Mouse (Mus musculus) limb, embryonic 11.5 days (tissue): ENCODE measurements around the gene Pknox2. TPM values are rescaled to one million over a fixed set of nuclear protein-coding genes. Genes with fewer than 3 reads are reported as not detected.

ENCODE experiments used
- ATAC-seq: fragments of 200-750 bp; cut with Nextera tagmentation; 2 replicates; pipeline ENCODE4 v1.8.0; 2017; ENCODE audit warnings: low read depth; ENCODE audit not compliant: insufficient number of reproducible peaks, low FRiP score, low TSS enrichment
- DNase-seq: peaks from one replicate; pipeline ENCODE4 v3.0.0-alpha.2; 2015; ENCODE audit warnings: low spot score
- H3K27ac ChIP-seq: fragments of 300-500 bp; sonication (generic); replicated peaks from 2 replicates; pipeline ENCODE4 v1.5.1; 2014; ENCODE audit warnings: low read depth, mild to moderate bottlenecking, low read length
- H3K27me3 ChIP-seq: fragments of 300-500 bp; sonication (generic); 2 replicates; pipeline ENCODE4 v1.6.1; 2014; ENCODE audit warnings: mild to moderate bottlenecking, low read length, mixed read lengths; ENCODE audit not compliant: control insufficient read depth, insufficient read depth
- H3K36me3 ChIP-seq: fragments of 300-500 bp; sonication (generic); 2 replicates; pipeline ENCODE4 v1.6.1; 2014; ENCODE audit warnings: mild to moderate bottlenecking, low read length, moderate library complexity, mixed read lengths; ENCODE audit not compliant: control insufficient read depth, insufficient read depth
- H3K4me1 ChIP-seq: fragments of 300-500 bp; sonication (generic); 2 replicates; pipeline ENCODE4 v1.6.1; 2014; ENCODE audit warnings: low read length, mixed read lengths; ENCODE audit not compliant: control insufficient read depth, insufficient read depth
- H3K4me2 ChIP-seq: fragments of 300-500 bp; sonication (generic); 2 replicates; pipeline ENCODE4 v1.6.1; 2014; ENCODE audit warnings: low read depth, mild to moderate bottlenecking, moderate library complexity; ENCODE audit not compliant: severe bottlenecking
- H3K4me3 ChIP-seq: fragments of 300-500 bp; sonication (generic); 2 replicates; pipeline ENCODE4 v1.5.1; 2014; ENCODE audit warnings: low read depth, low read length
- H3K9ac ChIP-seq: fragments of 300-500 bp; sonication (generic); 2 replicates; pipeline ENCODE4 v1.6.1; 2014; ENCODE audit warnings: mild to moderate bottlenecking, low read length
- H3K9me3 ChIP-seq: fragments of 300-500 bp; sonication (generic); 2 replicates; pipeline ENCODE4 v1.6.1; 2016; ENCODE audit warnings: low read length; ENCODE audit not compliant: control insufficient read depth
- WGBS: fragments of 180-500 bp; shearing (Covaris S2); extraction: QIAGEN DNeasy Blood & Tissue Kit; methylation state at CpG from one replicate; pipeline ENCODE4 v1.1.7; 2014; 5-methylcytosine and 5-hydroxymethylcytosine counted together
- polyA plus RNA-seq: library from polyadenylated mRNA; unstranded; fragments of >200 nt; fragmentation: Nextera tagmentation; extraction: Ambion mirVana; gene quantifications from 2 replicates; pipeline ENCODE4 v1.2.1, GENCODE M21; 2014

Pknox2 gene
- polyA plus RNA-seq, 1 experiment from 2014 or later = 11.3 TPM

- peaks cover 21% of the 10 kb centered on the region for H3K4me1 ChIP-seq
Measured at GRCm38 (mm10) chr9:36961874-36962273, 185.3 kb downstream of the Pknox2 start.

GRCm38 (mm10) chr9:36961153-36961552, 186.1 kb downstream of the Pknox2 start:
- no peaks in the 10 kb centered on the region for H3K9me3 ChIP-seq
- no peak for ATAC-seq
- WGBS = 81% methylated on average over 5 of the region's 5 CpGs
- no peak overlapping the region for H3K27ac ChIP-seq
- peaks cover 21% of the 10 kb centered on the region for H3K4me1 ChIP-seq
- 0 out of 2 replicates have a peak, but pooled peaks cover 6% of the 10 kb centered on the region for H3K27me3 ChIP-seq
- no peak for DNase-seq
- no peak overlapping the region for H3K9ac ChIP-seq
- H3K36me3 ChIP-seq = no peaks in the 10 kb centered on the region
- H3K4me3 ChIP-seq = no peak overlapping the region
- H3K4me2 ChIP-seq = no peak overlapping the region

More at GRCm38 (mm10) chr9:36961874-36962273, 185.3 kb downstream of the Pknox2 start:
- H3K4me3 ChIP-seq = no peak overlapping the region
- 18% methylated on average over 1 of the region's 1 CpGs for WGBS
- H3K36me3 ChIP-seq = no peaks in the 10 kb centered on the region
- no peaks in the 10 kb centered on the region for H3K9me3 ChIP-seq
- H3K27me3 ChIP-seq = peaks cover 7% of the 10 kb centered on the region; the same call in 1 of the 2 replicates
- no peak overlapping the region for H3K9ac ChIP-seq
- no peak for ATAC-seq
- H3K4me2 ChIP-seq = no peak overlapping the region
- DNase-seq = no peak
- no peak overlapping the region for H3K27ac ChIP-seq

- no peak overlapping the region for H3K4me3 ChIP-seq
- no peaks in the 10 kb centered on the region for H3K9me3 ChIP-seq
- H3K4me1 ChIP-seq = peaks cover 11% of the 10 kb centered on the region; the same call in 1 of the 2 replicates
- 78% methylated on average over 2 of the region's 2 CpGs for WGBS
- no peaks in the 10 kb centered on the region for H3K36me3 ChIP-seq
- ATAC-seq (no peak), DNase-seq (no peak)
- no peak overlapping the region for H3K9ac ChIP-seq
- no peak overlapping the region for H3K27ac ChIP-seq
- H3K4me2 ChIP-seq = no peak overlapping the region
- H3K27me3 ChIP-seq = peaks cover 8% of the 10 kb centered on the region
Measured at GRCm38 (mm10) chr9:36951133-36951484, 196.1 kb downstream of the Pknox2 start.

GRCm38 (mm10) chr9:36950271-36951132, 196.7 kb downstream of the Pknox2 start:
- Histone ChIP-seq H3K4me2 (no peak overlapping the region), H3K4me3 (no peak overlapping the region), H3K4me1 (peaks cover 11% of the 10 kb centered on the region; the same call in 1 of the 2 replicates), H3K9ac (no peak overlapping the region), H3K27ac (no peak overlapping the region), H3K36me3 (no peaks in the 10 kb centered on the region), H3K27me3 (peaks cover 8% of the 10 kb centered on the region), H3K9me3 (no peaks in the 10 kb centered on the region)
- 16% methylated on average over 14 of the region's 14 CpGs for WGBS
- peak; percentile 54 for DNase-seq
- peak; percentile 62 for ATAC-seq

GRCm38 (mm10) chr9:36948181-36948580, 199.0 kb downstream of the Pknox2 start:
- no peak overlapping the region for H3K4me2 ChIP-seq
- no peaks in the 10 kb centered on the region for H3K9me3 ChIP-seq
- H3K4me3 ChIP-seq = no peak overlapping the region
- no peak overlapping the region for H3K9ac ChIP-seq
- H3K4me1 ChIP-seq = peaks cover 11% of the 10 kb centered on the region; the same call in 1 of the 2 replicates
- DNase-seq = no peak
- 97% methylated on average over 5 of the region's 5 CpGs for WGBS
- H3K36me3 ChIP-seq = no peaks in the 10 kb centered on the region
- peaks cover 11% of the 10 kb centered on the region for H3K27me3 ChIP-seq
- no peak overlapping the region for H3K27ac ChIP-seq
- no peak for ATAC-seq

GRCm38 (mm10) chr9:36947056-36947694, 200.0 kb downstream of the Pknox2 start:
- WGBS = 91% methylated on average over 5 of the region's 5 CpGs
- ATAC-seq (no peak), DNase-seq (no peak)
- Histone ChIP-seq H3K27me3 (peaks cover 18% of the 10 kb centered on the region), H3K36me3 (no peaks in the 10 kb centered on the region), H3K9ac (no peak overlapping the region), H3K9me3 (no peaks in the 10 kb centered on the region), H3K27ac (no peak overlapping the region), H3K4me3 (no peak overlapping the region), H3K4me2 (no peak overlapping the region), H3K4me1 (peaks cover 13% of the 10 kb centered on the region)

- Histone ChIP-seq H3K27ac (no peak overlapping the region), H3K36me3 (no peaks in the 10 kb centered on the region), H3K9me3 (no peaks in the 10 kb centered on the region), H3K9ac (no peak overlapping the region), H3K4me3 (no peak overlapping the region), H3K4me2 (no peak overlapping the region), H3K4me1 (peaks cover 6% of the 10 kb centered on the region), H3K27me3 (peaks cover 18% of the 10 kb centered on the region)
- ATAC-seq (no peak), DNase-seq (no peak)
- WGBS = 70% methylated on average over 7 of the region's 7 CpGs
Measured at GRCm38 (mm10) chr9:36944843-36945242, 202.4 kb downstream of the Pknox2 start.

- WGBS = 84% methylated on average over 2 of the region's 2 CpGs
- Histone ChIP-seq H3K4me2 (no peak overlapping the region), H3K27me3 (peaks cover 22% of the 10 kb centered on the region), H3K27ac (no peak overlapping the region), H3K9ac (no peak overlapping the region), H3K36me3 (no peaks in the 10 kb centered on the region), H3K4me3 (no peak overlapping the region), H3K9me3 (no peaks in the 10 kb centered on the region), H3K4me1 (peaks cover 16% of the 10 kb centered on the region)
- ATAC-seq (no peak), DNase-seq (no peak)
Measured at GRCm38 (mm10) chr9:36942561-36942960, 204.6 kb downstream of the Pknox2 start.
